Mouse (Mus musculus): ENCODE results near the gene Auts2. TPM values are rescaled to one million over a fixed set of nuclear protein-coding genes. Genes with fewer than 3 reads are reported as not detected.

The Auts2 gene
- polyA plus RNA-seq, 1 experiment from 2014 or later, result 45.3 TPM

DNA sequence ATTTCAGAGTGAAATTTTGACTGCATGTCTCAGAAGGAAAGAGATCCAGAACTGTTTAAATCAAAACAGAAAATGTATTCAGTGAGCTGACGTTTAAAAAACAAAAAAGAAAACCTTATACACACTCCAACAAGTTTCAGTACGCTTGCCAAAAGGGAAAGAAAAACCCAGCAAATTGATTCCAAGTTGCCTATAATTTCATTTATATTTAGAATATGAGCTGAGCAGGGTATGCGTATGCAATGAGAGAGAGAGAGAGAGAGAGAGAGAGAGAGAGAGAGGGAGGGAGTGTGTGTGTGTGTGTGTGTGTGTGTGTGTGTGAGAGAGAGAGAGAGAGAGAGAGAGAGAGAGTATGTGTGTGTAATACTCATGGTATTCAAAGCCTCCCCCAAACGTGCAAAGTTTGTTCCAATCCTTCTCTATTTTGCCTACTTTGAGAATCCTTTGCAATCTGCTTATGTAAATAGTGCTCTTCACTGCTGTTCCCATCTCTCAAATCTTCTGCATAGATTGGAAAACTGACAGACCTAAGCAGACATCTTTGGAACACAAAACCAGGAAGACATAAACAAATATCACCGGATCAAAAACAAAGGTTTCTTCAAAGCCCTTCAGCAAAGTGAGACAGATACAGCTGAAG lies 515.2 kb downstream of the Auts2 start:
- Histone ChIP-seq H3K4me2 (replicated peaks) (no peak overlapping the region), H3K4me1 (peaks cover 22% of the 10 kb centered on the region; the same call in 1 of the 2 replicates), H3K27me3 (no peaks in the 10 kb centered on the region), H3K36me3 (no peaks in the 10 kb centered on the region), H3K9me3 (replicated peaks) (no peaks in the 10 kb centered on the region), H3K27ac (replicated peaks) (peak overlapping the region; percentile 69), H3K4me3 (replicated peaks) (no peak overlapping the region), H3K9ac (no peak overlapping the region)
- ATAC-seq (ENCODE audit: insufficient number of reproducible peaks, low FRiP score, low TSS enrichment, low read depth), result no peak; the same call in 1 of the 2 replicates
- WGBS, result 35% methylated on average over 5 of the region's 5 CpGs

DNA sequence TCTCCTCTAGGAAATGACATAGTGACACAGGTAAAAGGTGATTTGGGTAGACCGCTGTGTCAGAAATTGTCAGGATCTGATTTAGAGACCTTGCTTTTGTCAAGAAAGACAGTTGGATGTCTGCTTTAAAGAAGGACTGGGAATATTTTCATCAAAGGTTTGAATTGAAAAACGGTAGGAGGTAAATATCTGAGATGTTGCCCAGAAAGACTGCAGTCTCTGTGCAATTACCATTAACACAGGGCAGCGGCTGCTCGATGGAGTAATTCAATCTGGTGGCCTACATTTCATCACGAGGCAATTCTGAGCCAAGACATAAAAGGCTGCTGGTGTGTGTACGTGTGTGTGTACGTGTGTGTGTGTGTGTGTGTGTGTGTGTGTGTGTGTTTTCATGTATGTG lies 529.8 kb downstream of the Auts2 start:
- H3K36me3 ChIP-seq, result no peaks in the 10 kb centered on the region
- ATAC-seq (ENCODE audit: insufficient number of reproducible peaks, low FRiP score, low TSS enrichment, low read depth), result no peak
- H3K4me2 ChIP-seq (replicated peaks), result no peak overlapping the region
- WGBS, result 57% methylated on average over 7 of the region's 7 CpGs
- no peak overlapping the region for H3K27ac ChIP-seq (replicated peaks)
- no peaks in the 10 kb centered on the region for H3K4me1 ChIP-seq
- no peak overlapping the region for H3K9ac ChIP-seq
- H3K9me3 ChIP-seq (replicated peaks), result no peaks in the 10 kb centered on the region
- H3K4me3 ChIP-seq (replicated peaks), result no peak overlapping the region
- H3K27me3 ChIP-seq, result no peaks in the 10 kb centered on the region

- no peaks in the 10 kb centered on the region for H3K9me3 ChIP-seq (replicated peaks)
- no peak overlapping the region for H3K9ac ChIP-seq
- no peak overlapping the region for H3K4me2 ChIP-seq (replicated peaks)
- no peaks in the 10 kb centered on the region for H3K36me3 ChIP-seq
- no peak overlapping the region for H3K27ac ChIP-seq (replicated peaks)
- no peaks in the 10 kb centered on the region for H3K27me3 ChIP-seq
- no peak overlapping the region for H3K4me3 ChIP-seq (replicated peaks)
- no peak for ATAC-seq (ENCODE audit: insufficient number of reproducible peaks, low FRiP score, low TSS enrichment, low read depth)
- H3K4me1 ChIP-seq, result peaks cover 4% of the 10 kb centered on the region; the same call in 1 of the 2 replicates
Measured at GRCm38 (mm10) chr5:132011795-132012194, 531.3 kb downstream of the Auts2 start.

GRCm38 (mm10) chr5:132008703-132009222 lies 534.4 kb downstream of the Auts2 start:
- Histone ChIP-seq H3K4me2 (replicated peaks) (no peak overlapping the region), H3K4me1 (peaks cover 4% of the 10 kb centered on the region; the same call in 1 of the 2 replicates), H3K27ac (replicated peaks) (no peak overlapping the region), H3K27me3 (no peaks in the 10 kb centered on the region), H3K36me3 (no peaks in the 10 kb centered on the region), H3K9me3 (replicated peaks) (no peaks in the 10 kb centered on the region), H3K9ac (no peak overlapping the region), H3K4me3 (replicated peaks) (no peak overlapping the region)
- no peak for ATAC-seq (ENCODE audit: insufficient number of reproducible peaks, low FRiP score, low TSS enrichment, low read depth)
- 49% methylated on average over 7 of the region's 7 CpGs for WGBS

DNA sequence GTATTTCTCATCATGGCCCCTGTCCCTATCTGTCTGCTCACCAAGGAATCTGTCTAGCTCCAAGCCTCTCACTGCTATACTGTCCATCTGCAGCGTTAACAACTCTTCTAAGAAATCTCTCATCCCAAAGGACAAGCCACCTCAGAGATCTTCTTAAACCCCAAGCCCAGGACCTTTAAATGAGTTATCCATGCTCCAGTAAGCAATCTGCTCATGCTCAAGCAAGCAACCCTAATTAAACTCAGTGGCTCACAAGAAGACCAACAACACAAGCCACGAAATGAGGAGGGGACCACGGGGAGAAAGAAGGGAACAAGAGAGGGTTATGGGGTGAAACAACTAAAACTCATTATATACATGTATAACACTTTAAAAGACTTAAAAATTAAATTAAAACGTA lies 535.2 kb downstream of the Auts2 start:
- no peaks in the 10 kb centered on the region for H3K27me3 ChIP-seq
- H3K4me1 ChIP-seq, result peaks cover 4% of the 10 kb centered on the region; the same call in 1 of the 2 replicates
- H3K9ac ChIP-seq, result no peak overlapping the region
- H3K4me2 ChIP-seq (replicated peaks), result no peak overlapping the region
- WGBS, result 76% methylated on average over 4 of the region's 4 CpGs
- H3K4me3 ChIP-seq (replicated peaks), result no peak overlapping the region
- H3K27ac ChIP-seq (replicated peaks), result no peak overlapping the region
- ATAC-seq (ENCODE audit: insufficient number of reproducible peaks, low FRiP score, low TSS enrichment, low read depth), result no peak
- no peaks in the 10 kb centered on the region for H3K36me3 ChIP-seq
- no peaks in the 10 kb centered on the region for H3K9me3 ChIP-seq (replicated peaks)

GRCm38 (mm10) chr5:131992681-131993211 lies 550.4 kb downstream of the Auts2 start:
- Histone ChIP-seq H3K9ac (no peak overlapping the region), H3K4me2 (replicated peaks) (peak overlapping the region; percentile 29), H3K4me3 (replicated peaks) (peak overlapping the region; percentile 8; the same call in 1 of the 2 replicates), H3K9me3 (replicated peaks) (no peaks in the 10 kb centered on the region), H3K4me1 (peaks cover 29% of the 10 kb centered on the region), H3K27ac (replicated peaks) (peak overlapping the region; percentile 87), H3K27me3 (no peaks in the 10 kb centered on the region), H3K36me3 (no peaks in the 10 kb centered on the region)
- WGBS, result 27% methylated on average over 12 of the region's 12 CpGs
- peak; percentile 57; the same call in 1 of the 2 replicates for ATAC-seq (ENCODE audit: insufficient number of reproducible peaks, low FRiP score, low TSS enrichment, low read depth)

- Histone ChIP-seq H3K27ac (replicated peaks) (peak overlapping the region; percentile 87), H3K4me1 (peaks cover 29% of the 10 kb centered on the region), H3K4me3 (replicated peaks) (peak overlapping the region; percentile 8; the same call in 1 of the 2 replicates), H3K27me3 (no peaks in the 10 kb centered on the region), H3K9me3 (replicated peaks) (no peaks in the 10 kb centered on the region), H3K36me3 (no peaks in the 10 kb centered on the region), H3K9ac (no peak overlapping the region), H3K4me2 (replicated peaks) (peak overlapping the region; percentile 29)
- no peak for ATAC-seq (ENCODE audit: insufficient number of reproducible peaks, low FRiP score, low TSS enrichment, low read depth)
- WGBS, result 38% methylated on average over 6 of the region's 6 CpGs
Measured at GRCm38 (mm10) chr5:131992268-131992667, 550.9 kb downstream of the Auts2 start.

- no peak overlapping the region for H3K27ac ChIP-seq (replicated peaks)
- WGBS, result 50% methylated on average over 1 of the region's 1 CpGs
- H3K9ac ChIP-seq, result no peak overlapping the region
- H3K4me3 ChIP-seq (replicated peaks), result no peak overlapping the region
- no peak overlapping the region for H3K4me2 ChIP-seq (replicated peaks)
- H3K4me1 ChIP-seq, result peaks cover 32% of the 10 kb centered on the region
- no peaks in the 10 kb centered on the region for H3K27me3 ChIP-seq
- no peak for ATAC-seq (ENCODE audit: insufficient number of reproducible peaks, low FRiP score, low TSS enrichment, low read depth)
- H3K9me3 ChIP-seq (replicated peaks), result no peaks in the 10 kb centered on the region
- H3K36me3 ChIP-seq, result no peaks in the 10 kb centered on the region
Measured at GRCm38 (mm10) chr5:131990532-131990931, 552.6 kb downstream of the Auts2 start.

DNA sequence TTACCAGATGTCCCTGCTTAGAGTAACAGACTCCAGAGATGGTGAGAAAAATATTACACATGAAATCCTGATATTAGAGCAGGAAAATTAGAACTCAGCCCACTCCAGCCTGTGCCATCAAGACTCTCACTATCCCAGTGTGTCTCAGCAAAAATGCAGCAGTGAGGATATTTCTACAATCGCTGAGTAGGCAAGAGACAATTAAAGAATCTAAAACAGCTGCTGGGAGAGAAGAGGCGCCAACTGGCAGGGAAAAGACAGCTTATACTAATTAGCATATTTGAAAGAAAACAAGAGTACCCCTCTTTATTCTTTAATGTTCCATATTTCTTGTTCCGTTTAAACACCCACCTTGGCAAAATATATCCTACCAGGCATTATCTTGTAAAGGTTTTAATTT lies 561.7 kb downstream of the Auts2 start:
- no peak overlapping the region for H3K4me3 ChIP-seq (replicated peaks)
- H3K9ac ChIP-seq, result no peak overlapping the region
- H3K4me1 ChIP-seq, result peaks cover 10% of the 10 kb centered on the region; the same call in 1 of the 2 replicates
- H3K27ac ChIP-seq (replicated peaks), result no peak overlapping the region
- no peak for ATAC-seq (ENCODE audit: insufficient number of reproducible peaks, low FRiP score, low TSS enrichment, low read depth)
- H3K4me2 ChIP-seq (replicated peaks), result no peak overlapping the region
- no peaks in the 10 kb centered on the region for H3K36me3 ChIP-seq
- H3K9me3 ChIP-seq (replicated peaks), result no peaks in the 10 kb centered on the region
- WGBS, result 36% methylated on average over 3 of the region's 3 CpGs
- H3K27me3 ChIP-seq, result no peaks in the 10 kb centered on the region

DNA sequence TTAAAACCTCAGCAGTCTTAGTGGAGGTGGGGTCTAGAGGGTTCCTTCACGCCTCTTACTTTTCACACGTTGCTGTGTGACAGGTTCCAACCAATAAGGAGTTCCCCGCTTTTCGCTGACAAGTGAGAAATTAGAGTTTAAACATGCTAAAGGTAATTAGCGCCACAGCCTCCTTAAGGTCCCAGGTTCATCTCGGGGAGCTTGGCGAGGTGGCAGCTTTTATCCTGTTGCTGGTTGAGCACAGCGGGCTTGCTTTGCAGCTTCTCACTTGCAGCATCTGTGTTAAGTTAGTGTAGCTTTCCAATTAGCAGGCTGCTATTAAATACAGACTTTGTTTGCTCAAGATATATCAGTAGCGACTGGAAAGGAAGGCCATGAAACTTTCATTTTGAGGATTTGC lies 564.2 kb downstream of the Auts2 start:
- 45% methylated on average over 9 of the region's 9 CpGs for WGBS
- no peak for ATAC-seq (ENCODE audit: insufficient number of reproducible peaks, low FRiP score, low TSS enrichment, low read depth)
- no peaks in the 10 kb centered on the region for H3K36me3 ChIP-seq

DNA sequence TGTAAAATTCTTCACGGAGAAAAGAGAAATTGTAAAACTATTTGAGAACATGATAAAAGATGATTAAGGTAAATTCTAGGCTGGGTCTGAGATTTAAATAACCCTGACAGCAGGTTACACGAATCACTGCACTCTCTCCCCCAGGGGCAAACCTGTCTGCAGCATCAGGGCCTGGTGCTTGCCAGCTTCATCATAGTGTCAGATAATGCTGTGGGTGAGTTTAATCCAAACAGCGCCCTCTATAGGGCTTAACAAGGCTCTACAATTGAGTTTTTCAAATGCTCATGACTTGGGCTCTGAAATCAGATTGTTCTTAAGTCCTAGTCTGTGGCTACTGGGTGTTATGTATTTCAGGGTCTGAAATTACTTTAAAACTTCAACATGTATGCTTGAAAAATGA lies 565.6 kb downstream of the Auts2 start:
- H3K27me3 ChIP-seq, result no peaks in the 10 kb centered on the region
- no peaks in the 10 kb centered on the region for H3K36me3 ChIP-seq
- H3K4me2 ChIP-seq (replicated peaks), result no peak overlapping the region
- H3K4me3 ChIP-seq (replicated peaks), result no peak overlapping the region
- no peak overlapping the region for H3K9ac ChIP-seq
- 49% methylated on average over 3 of the region's 3 CpGs for WGBS
- no peak overlapping the region for H3K27ac ChIP-seq (replicated peaks)
- no peaks in the 10 kb centered on the region for H3K9me3 ChIP-seq (replicated peaks)
- no peak for ATAC-seq (ENCODE audit: insufficient number of reproducible peaks, low FRiP score, low TSS enrichment, low read depth)
- peaks cover 20% of the 10 kb centered on the region; the same call in 1 of the 2 replicates for H3K4me1 ChIP-seq

More for the DNA sequence above, 564.2 kb downstream of the Auts2 start:
- H3K4me3 ChIP-seq (replicated peaks), result no peak overlapping the region
- H3K27ac ChIP-seq (replicated peaks), result no peak overlapping the region
- no peak overlapping the region for H3K9ac ChIP-seq
- peaks cover 20% of the 10 kb centered on the region; the same call in 1 of the 2 replicates for H3K4me1 ChIP-seq
- H3K9me3 ChIP-seq (replicated peaks), result no peaks in the 10 kb centered on the region
- no peaks in the 10 kb centered on the region for H3K27me3 ChIP-seq
- no peak overlapping the region for H3K4me2 ChIP-seq (replicated peaks)

Data from embryonic facial prominence, embryonic 15.5 days (tissue).